Mouse (Mus musculus) hindbrain, embryonic 12.5 days (tissue): Measurements from ENCODE around the gene Lcn8. TPM values are rescaled to one million over a fixed set of nuclear protein-coding genes. Genes with fewer than 3 reads are reported as not detected.
"Not testable (repeated sequence)": the region's sequence is repeated elsewhere in the genome, so short reads cannot be mapped to it uniquely, and the experiment has no call there.

Source experiments
- ATAC-seq: fragments of 200-750 bp; cut with Nextera tagmentation; 2 replicates; pipeline ENCODE4 v1.8.0; 2017; ENCODE audit warnings: moderate TSS enrichment; ENCODE audit not compliant: low FRiP score
- H3K27ac ChIP-seq: fragments of 300-500 bp; sonication (generic); 2 replicates; pipeline ENCODE4 v1.5.1; 2016; ENCODE audit warnings: mild to moderate bottlenecking
- H3K27me3 ChIP-seq: fragments of 300-500 bp; sonication (generic); 2 replicates; pipeline ENCODE4 v1.6.1; 2016; ENCODE audit warnings: mild to moderate bottlenecking
- H3K36me3 ChIP-seq: fragments of 300-500 bp; sonication (generic); 2 replicates; pipeline ENCODE4 v1.6.1; 2016; ENCODE audit warnings: mild to moderate bottlenecking
- H3K4me1 ChIP-seq: fragments of 300-500 bp; sonication (generic); 2 replicates; pipeline ENCODE4 v1.6.1; 2016
- H3K4me2 ChIP-seq: fragments of 300-500 bp; sonication (generic); replicated peaks from 2 replicates; pipeline ENCODE4 v1.6.1; 2016; ENCODE audit warnings: mild to moderate bottlenecking
- H3K4me3 ChIP-seq: fragments of 300-500 bp; sonication (generic); 2 replicates; pipeline ENCODE4 v1.5.1; 2016; ENCODE audit warnings: mild to moderate bottlenecking
- H3K9ac ChIP-seq: fragments of 300-500 bp; sonication (generic); 2 replicates; pipeline ENCODE4 v1.6.1; 2016; ENCODE audit warnings: mild to moderate bottlenecking, moderate library complexity
- H3K9me3 ChIP-seq: fragments of 300-500 bp; sonication (generic); replicated peaks from 2 replicates; pipeline ENCODE4 v1.6.1; 2016; ENCODE audit warnings: mild to moderate bottlenecking
- WGBS: fragments of 180-500 bp; shearing (Covaris S2); methylation state at CpG from one replicate; pipeline ENCODE4 v1.1.7; 2016; 5-methylcytosine and 5-hydroxymethylcytosine counted together
- polyA plus RNA-seq: library from polyadenylated mRNA; unstranded; fragments of >200 nt; fragmentation: Nextera tagmentation; extraction: Ambion mirVana; gene quantifications from 2 replicates; pipeline ENCODE4 v1.2.1, GENCODE M21; 2016

The Lcn8 gene
- polyA plus RNA-seq, 1 experiment from 2014 or later = not detected

DNA sequence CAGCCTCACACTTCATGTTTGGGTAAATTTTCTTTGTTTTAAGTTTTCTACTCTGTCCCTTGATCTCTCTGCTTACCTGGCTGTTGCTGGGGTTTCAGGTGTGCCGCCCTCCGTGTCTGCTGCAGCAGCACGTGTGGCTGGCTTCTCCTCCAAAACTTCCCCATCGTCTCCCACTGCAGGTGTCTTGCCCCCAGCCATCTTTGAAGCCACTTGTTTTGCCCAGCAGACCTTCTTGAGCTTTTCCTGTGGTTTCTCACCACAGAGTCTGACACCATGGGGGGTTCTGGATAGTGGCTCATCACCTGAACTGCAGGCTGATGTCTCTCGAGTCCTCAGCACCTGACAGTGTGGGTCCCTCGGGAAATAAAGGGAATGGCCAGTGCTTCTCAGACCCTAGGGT, 26.6 kb downstream of the Lcn8 start:
- Histone ChIP-seq H3K4me1 (no peaks in the 10 kb centered on the region), H3K4me3 (no peak overlapping the region), H3K9me3 (no peaks in the 10 kb centered on the region), H3K4me2 (no peak overlapping the region), H3K27ac (no peak overlapping the region), H3K9ac (no peak overlapping the region), H3K27me3 (no peaks in the 10 kb centered on the region; the same call in 1 of the 2 replicates), H3K36me3 (no peaks in the 10 kb centered on the region)
- no peak for ATAC-seq
- 83% methylated on average over 6 of the region's 6 CpGs for WGBS

DNA sequence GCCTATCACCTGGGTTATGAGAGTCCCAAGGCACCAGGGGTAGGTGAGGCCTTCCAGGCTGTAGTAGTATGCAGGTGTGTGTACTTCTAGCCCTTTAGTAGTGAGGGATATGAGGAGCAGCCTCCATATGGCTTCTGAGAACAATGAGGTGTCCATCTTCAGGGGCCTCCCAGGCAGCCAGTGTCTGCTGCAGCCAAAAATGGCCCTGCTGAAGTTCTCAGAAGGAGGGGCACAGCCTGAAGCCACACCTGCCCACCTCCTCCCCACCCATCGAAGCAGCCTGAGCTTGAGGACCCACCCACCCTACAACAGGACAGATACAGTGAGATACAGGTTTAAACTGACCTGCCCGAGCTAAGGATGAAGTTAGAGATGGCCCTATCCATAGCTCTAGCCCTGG, 29.5 kb downstream of the Lcn8 start, which contains the start of gene Lcn10:
Lcn10 (plus strand) TSS at position 301 of the 400 bp plus-strand sequence.
- 61% methylated on average over 2 of the region's 2 CpGs for WGBS
- no peaks in the 10 kb centered on the region for H3K9me3 ChIP-seq
- H3K4me2 ChIP-seq = no peak within 1 kb of the TSS
- H3K27me3 ChIP-seq = no peaks in the 10 kb centered on the region; the same call in 1 of the 2 replicates
- H3K4me1 ChIP-seq = no peaks in the 10 kb centered on the region
- no peak for ATAC-seq
- no peak within 1 kb of the TSS for H3K4me3 ChIP-seq
- H3K27ac ChIP-seq = no peak within 1 kb of the TSS
- H3K36me3 ChIP-seq = no peaks in the 10 kb centered on the region
- no peak within 1 kb of the TSS for H3K9ac ChIP-seq

DNA sequence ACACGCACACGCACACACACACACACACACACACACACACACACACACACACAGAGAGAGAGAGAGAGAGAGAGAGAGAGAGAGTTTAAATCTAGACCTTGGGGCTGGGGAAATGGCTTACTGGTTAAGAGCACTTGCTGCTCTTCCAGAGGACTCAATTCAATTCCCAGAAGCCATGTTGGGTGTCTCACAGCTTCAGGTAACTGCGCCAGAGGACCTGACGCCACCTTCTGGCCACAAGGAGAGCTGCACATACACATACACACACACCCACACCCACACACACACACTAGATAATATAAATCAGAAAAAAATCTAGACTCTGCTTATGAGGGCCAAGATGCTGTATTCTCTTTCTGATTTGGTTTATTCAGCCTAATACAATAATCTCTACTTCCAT, 34.0 kb downstream of the Lcn8 start:
- Histone ChIP-seq H3K27me3 (no peaks in the 10 kb centered on the region), H3K9ac (no peak overlapping the region), H3K4me1 (no peaks in the 10 kb centered on the region), H3K4me2 (no peak overlapping the region), H3K27ac (no peak overlapping the region), H3K9me3 (no peaks in the 10 kb centered on the region), H3K4me3 (no peak overlapping the region), H3K36me3 (no peaks in the 10 kb centered on the region)
- no peak for ATAC-seq
- 81% methylated on average over 4 of the region's 4 CpGs for WGBS

- no peaks in the 10 kb centered on the region for H3K36me3 ChIP-seq
- no peak overlapping the region for H3K27ac ChIP-seq
- H3K4me2 ChIP-seq = no peak overlapping the region
- no peak overlapping the region for H3K9ac ChIP-seq
- H3K4me3 ChIP-seq = no peak overlapping the region
- H3K27me3 ChIP-seq = no peaks in the 10 kb centered on the region
- H3K9me3 ChIP-seq = no peaks in the 10 kb centered on the region
- ATAC-seq = no peak
- no peaks in the 10 kb centered on the region for H3K4me1 ChIP-seq
Measured at GRCm38 (mm10) chr2:25694605-25695004, 41.7 kb downstream of the Lcn8 start.

- Histone ChIP-seq H3K4me3 (no peak overlapping the region), H3K4me1 (no peaks in the 10 kb centered on the region), H3K27me3 (no peaks in the 10 kb centered on the region), H3K36me3 (no peaks in the 10 kb centered on the region), H3K9ac (no peak overlapping the region), H3K4me2 (no peak overlapping the region), H3K27ac (no peak overlapping the region), H3K9me3 (no peaks in the 10 kb centered on the region)
- 69% methylated on average over 4 of the region's 4 CpGs for WGBS
- no peak for ATAC-seq
Measured at GRCm38 (mm10) chr2:25696951-25697350, 44.0 kb downstream of the Lcn8 start.

- Histone ChIP-seq H3K36me3 (no peaks in the 10 kb centered on the region), H3K27ac (no peak overlapping the region), H3K9me3 (no peaks in the 10 kb centered on the region), H3K4me2 (no peak overlapping the region), H3K4me3 (no peak overlapping the region), H3K4me1 (no peaks in the 10 kb centered on the region), H3K27me3 (no peaks in the 10 kb centered on the region; the same call in 1 of the 2 replicates), H3K9ac (no peak overlapping the region)
- no peak for ATAC-seq
- 74% methylated on average over 2 of the region's 2 CpGs for WGBS
Measured at GRCm38 (mm10) chr2:25698696-25699095, 45.8 kb downstream of the Lcn8 start.

- not testable (repeated sequence) for H3K27ac ChIP-seq, H3K4me3 ChIP-seq, H3K9ac ChIP-seq, H3K27me3 ChIP-seq, ATAC-seq, H3K36me3 ChIP-seq, H3K4me2 ChIP-seq, H3K4me1 ChIP-seq, H3K9me3 ChIP-seq
- 82% methylated on average over 3 of the region's 3 CpGs for WGBS
Measured at GRCm38 (mm10) chr2:25699743-25700142, 46.8 kb downstream of the Lcn8 start, which contains the start of gene Obp2a. Gene Obp2a (plus strand): TSS chr2:25700043.

DNA sequence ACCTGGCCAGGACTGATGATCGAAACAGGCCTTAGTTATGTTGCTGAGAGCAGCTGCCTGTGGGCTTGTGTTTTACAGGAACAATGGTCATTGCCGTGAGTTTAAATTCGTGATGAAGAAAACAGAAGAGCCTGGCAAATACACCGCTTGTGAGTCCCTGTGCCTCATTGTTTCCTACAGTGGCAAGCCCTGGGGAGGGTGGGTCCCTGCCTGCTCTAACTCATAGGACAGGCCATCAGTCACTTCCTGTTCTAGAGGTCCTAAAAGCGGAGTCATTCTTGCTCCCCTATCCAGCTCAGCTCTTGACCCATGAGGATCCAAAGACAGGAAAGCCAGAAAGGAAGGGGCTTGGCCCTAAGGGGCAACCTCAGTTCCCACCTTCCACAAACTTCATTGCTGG, 48.1 kb downstream of the Lcn8 start:
- no peaks in the 10 kb centered on the region for H3K9me3 ChIP-seq
- no peaks in the 10 kb centered on the region; the same call in 1 of the 2 replicates for H3K27me3 ChIP-seq
- H3K27ac ChIP-seq = no peak overlapping the region
- no peak for ATAC-seq
- H3K9ac ChIP-seq = no peak overlapping the region
- WGBS = 87% methylated on average over 5 of the region's 5 CpGs
- no peaks in the 10 kb centered on the region for H3K36me3 ChIP-seq
- H3K4me3 ChIP-seq = no peak overlapping the region
- no peaks in the 10 kb centered on the region for H3K4me1 ChIP-seq
- H3K4me2 ChIP-seq = no peak overlapping the region

- H3K9me3 ChIP-seq = no peaks in the 10 kb centered on the region
- no peaks in the 10 kb centered on the region for H3K36me3 ChIP-seq
- peaks cover 9% of the 10 kb centered on the region for H3K4me1 ChIP-seq
- H3K27me3 ChIP-seq = no peaks in the 10 kb centered on the region; the same call in 1 of the 2 replicates
- 87% methylated on average over 4 of the region's 4 CpGs for whole genome bisulfite sequencing
- H3K9ac ChIP-seq = no peak overlapping the region
- H3K4me2 ChIP-seq = no peak overlapping the region
- H3K4me3 ChIP-seq = no peak overlapping the region
- ATAC-seq = no peak
- H3K27ac ChIP-seq = no peak overlapping the region
Measured at GRCm38 (mm10) chr2:25703706-25704105, 50.8 kb downstream of the Lcn8 start.

Other genes with a start within 250 kb of the Lcn8 start
- gene Fut7, start 229.9 kb upstream of the Lcn8 start, polyA plus RNA-seq = 0.53 TPM in 1 of 2 replicates, not detected in the other
- 10.1 and 10.6 TPM in 2 replicates for gene Abca2, start 224.4 kb upstream of the Lcn8 start, polyA plus RNA-seq
- gene Clic3, start 196.3 kb upstream of the Lcn8 start, polyA plus RNA-seq = 2.3 and 2.4 TPM in 2 replicates
- 41.6 and 49.4 TPM in 2 replicates for gene Paxx, start 192.0 kb upstream of the Lcn8 start, polyA plus RNA-seq
- 2.8 and 3.0 TPM in 2 replicates for gene Ptgds, start 183.1 kb upstream of the Lcn8 start, polyA plus RNA-seq
- not detected in 2 replicates for gene Lcn12, start 159.2 kb upstream of the Lcn8 start, polyA plus RNA-seq
- 106 and 116 TPM in 2 replicates for gene Fbxw5, start 152.4 kb upstream of the Lcn8 start, polyA plus RNA-seq
- gene C8g, start 151.4 kb upstream of the Lcn8 start, polyA plus RNA-seq = 4.8 and 6.0 TPM in 2 replicates
- 25.7 and 29.6 TPM in 2 replicates for gene Traf2, start 106.2 kb upstream of the Lcn8 start, polyA plus RNA-seq
- gene Edf1, start 95.3 kb upstream of the Lcn8 start, polyA plus RNA-seq = 377 TPM in 2 replicates
- gene Mamdc4, start 78.3 kb upstream of the Lcn8 start, polyA plus RNA-seq = 4.7 and 6.7 TPM in 2 replicates
- gene Phpt1, start 77.9 kb upstream of the Lcn8 start, polyA plus RNA-seq = 131 and 162 TPM in 2 replicates
- 2.4 and 3.1 TPM in 2 replicates for gene Ajm1, start 71.4 kb upstream of the Lcn8 start, polyA plus RNA-seq
- gene Rabl6, start 44.6 kb upstream of the Lcn8 start, polyA plus RNA-seq = 70.0 and 72.3 TPM in 2 replicates
- gene Ccdc183, start 35.4 kb upstream of the Lcn8 start, polyA plus RNA-seq = 0.25 and 0.32 TPM in 2 replicates
- 21.7 and 23.4 TPM in 2 replicates for gene Tmem141, start 31.1 kb upstream of the Lcn8 start, polyA plus RNA-seq
- 0.96 and 1.3 TPM in 2 replicates for gene Fcna, start 25.1 kb upstream of the Lcn8 start, polyA plus RNA-seq
- gene Lcn5, start 4.8 kb downstream of the Lcn8 start, polyA plus RNA-seq = not detected in 2 replicates
- gene Lcn6, start 23.7 kb downstream of the Lcn8 start, polyA plus RNA-seq = not detected in 2 replicates
- gene Lcn10, start 29.6 kb downstream of the Lcn8 start, polyA plus RNA-seq = not detected in 2 replicates
- not detected in 2 replicates for gene Obp2a, start 46.9 kb downstream of the Lcn8 start, polyA plus RNA-seq
- gene Bmyc, start 53.6 kb downstream of the Lcn8 start, polyA plus RNA-seq = 97.8 and 98.7 TPM in 2 replicates
- not detected in 2 replicates for gene Obp2b, start 83.9 kb downstream of the Lcn8 start, polyA plus RNA-seq
- gene Lcn3, start 112.4 kb downstream of the Lcn8 start, polyA plus RNA-seq = not detected in 2 replicates
- gene Lcn11, start 123.9 kb downstream of the Lcn8 start, polyA plus RNA-seq = not detected in 2 replicates
- not detected in 2 replicates for gene Gm13539, start 129.1 kb downstream of the Lcn8 start, polyA plus RNA-seq
- gene Glt6d1, start 162.7 kb downstream of the Lcn8 start, polyA plus RNA-seq = not detected in 2 replicates
- gene Lcn9, start 170.0 kb downstream of the Lcn8 start, polyA plus RNA-seq = not detected in 2 replicates
- not detected in 2 replicates for gene Sohlh1, start 194.1 kb downstream of the Lcn8 start, polyA plus RNA-seq
- gene Kcnt1, start 210.6 kb downstream of the Lcn8 start, polyA plus RNA-seq = 2.9 and 4.6 TPM in 2 replicates